Mouse (Mus musculus): ENCODE data around the gene Actr1a. TPM values are rescaled to one million over a fixed set of nuclear protein-coding genes. Genes with fewer than 3 reads are reported as not detected.
A peak's percentile ranks its signal among the peaks of the same experiment; 100 is the strongest.

Actr1a gene
- polyA plus RNA-seq, 1 experiment from 2014 or later: 119 TPM

- no peak overlapping the region; the same call in 1 of the 2 replicates for H3K27ac ChIP-seq (ENCODE audit: low read length)
- H3K4me3 ChIP-seq (ENCODE audit: low read length): no peak overlapping the region
- no peaks in the 10 kb centered on the region for H3K27me3 ChIP-seq (replicated peaks; ENCODE audit: control insufficient read depth, insufficient read depth, low read length)
- peaks cover 10% of the 10 kb centered on the region; the same call in 1 of the 2 replicates for H3K36me3 ChIP-seq (ENCODE audit: control insufficient read depth, insufficient read depth, low read length)
- H3K9me3 ChIP-seq (ENCODE audit: control insufficient read depth, low read length): no peaks in the 10 kb centered on the region
- no peak overlapping the region for H3K4me2 ChIP-seq (ENCODE audit: low read depth, low read length)
- 66% methylated on average over 8 of the region's 8 CpGs for WGBS
- H3K4me1 ChIP-seq (ENCODE audit: control insufficient read depth, insufficient read depth, low read length): peaks cover 9% of the 10 kb centered on the region; the same call in 1 of the 2 replicates
- ATAC-seq: no peak
- no peak overlapping the region for H3K9ac ChIP-seq (ENCODE audit: low read depth, low read length)
These were observed 11.2 kb upstream of the Actr1a start for GRCm38 (mm10) chr19:46406592-46407386.

- H3K4me3 ChIP-seq (ENCODE audit: low read length): no peak overlapping the region
- no peak overlapping the region for H3K27ac ChIP-seq (ENCODE audit: low read length)
- ATAC-seq: no peak
- no peaks in the 10 kb centered on the region for H3K27me3 ChIP-seq (replicated peaks; ENCODE audit: control insufficient read depth, insufficient read depth, low read length)
- H3K9ac ChIP-seq (ENCODE audit: low read depth, low read length): no peak overlapping the region
- no peak overlapping the region for H3K4me2 ChIP-seq (ENCODE audit: low read depth, low read length)
- peaks cover 14% of the 10 kb centered on the region; the same call in 1 of the 2 replicates for H3K4me1 ChIP-seq (ENCODE audit: control insufficient read depth, insufficient read depth, low read length)
- WGBS: 93% methylated on average over 1 of the region's 1 CpGs
- H3K36me3 ChIP-seq (ENCODE audit: control insufficient read depth, insufficient read depth, low read length): peaks cover 15% of the 10 kb centered on the region; the same call in 1 of the 2 replicates
- no peaks in the 10 kb centered on the region for H3K9me3 ChIP-seq (ENCODE audit: control insufficient read depth, low read length)
These were observed 8.5 kb upstream of the Actr1a start for GRCm38 (mm10) chr19:46404030-46404429.

GRCm38 (mm10) chr19:46400558-46400957 is 5.0 kb upstream of the Actr1a start:
- no peak overlapping the region for H3K27ac ChIP-seq (ENCODE audit: low read length)
- WGBS: 78% methylated on average over 7 of the region's 7 CpGs
- H3K9me3 ChIP-seq (ENCODE audit: control insufficient read depth, low read length): no peaks in the 10 kb centered on the region
- peaks cover 22% of the 10 kb centered on the region for H3K4me1 ChIP-seq (ENCODE audit: control insufficient read depth, insufficient read depth, low read length)
- no peaks in the 10 kb centered on the region for H3K27me3 ChIP-seq (replicated peaks; ENCODE audit: control insufficient read depth, insufficient read depth, low read length)
- ATAC-seq: no peak
- H3K4me2 ChIP-seq (ENCODE audit: low read depth, low read length): no peak overlapping the region
- H3K36me3 ChIP-seq (ENCODE audit: control insufficient read depth, insufficient read depth, low read length): peaks cover 12% of the 10 kb centered on the region; the same call in 1 of the 2 replicates
- H3K4me3 ChIP-seq (ENCODE audit: low read length): no peak overlapping the region
- H3K9ac ChIP-seq (ENCODE audit: low read depth, low read length): no peak overlapping the region

- H3K4me1 ChIP-seq (ENCODE audit: control insufficient read depth, insufficient read depth, low read length): peaks cover 22% of the 10 kb centered on the region
- H3K27ac ChIP-seq (ENCODE audit: low read length): no peak overlapping the region
- H3K27me3 ChIP-seq (replicated peaks; ENCODE audit: control insufficient read depth, insufficient read depth, low read length): no peaks in the 10 kb centered on the region
- 70% methylated on average over 7 of the region's 7 CpGs for WGBS
- no peak overlapping the region for H3K4me3 ChIP-seq (ENCODE audit: low read length)
- H3K4me2 ChIP-seq (ENCODE audit: low read depth, low read length): no peak overlapping the region
- ATAC-seq: no peak
- peaks cover 12% of the 10 kb centered on the region; the same call in 1 of the 2 replicates for H3K36me3 ChIP-seq (ENCODE audit: control insufficient read depth, insufficient read depth, low read length)
- no peak overlapping the region for H3K9ac ChIP-seq (ENCODE audit: low read depth, low read length)
- no peaks in the 10 kb centered on the region for H3K9me3 ChIP-seq (ENCODE audit: control insufficient read depth, low read length)
These were observed 4.3 kb upstream of the Actr1a start for GRCm38 (mm10) chr19:46399886-46400285.

- Histone ChIP-seq H3K27ac (ENCODE audit: low read length) (no peak overlapping the region), H3K9me3 (ENCODE audit: control insufficient read depth, low read length) (no peaks in the 10 kb centered on the region), H3K9ac (ENCODE audit: low read depth, low read length) (peak overlapping the region; percentile 6; the same call in 1 of the 2 replicates), H3K4me3 (ENCODE audit: low read length) (no peak overlapping the region), H3K4me2 (ENCODE audit: low read depth, low read length) (no peak overlapping the region), H3K4me1 (ENCODE audit: control insufficient read depth, insufficient read depth, low read length) (peaks cover 25% of the 10 kb centered on the region), H3K36me3 (ENCODE audit: control insufficient read depth, insufficient read depth, low read length) (peaks cover 12% of the 10 kb centered on the region; the same call in 1 of the 2 replicates), H3K27me3 (replicated peaks; ENCODE audit: control insufficient read depth, insufficient read depth, low read length) (no peaks in the 10 kb centered on the region)
- ATAC-seq: no peak
- 86% methylated on average over 6 of the region's 6 CpGs for WGBS
These were observed 3.8 kb upstream of the Actr1a start for GRCm38 (mm10) chr19:46399372-46399771.

- ATAC-seq: no peak
- 40% methylated on average over 3 of the region's 3 CpGs for WGBS
- H3K36me3 ChIP-seq (ENCODE audit: control insufficient read depth, insufficient read depth, low read length): peaks cover 6% of the 10 kb centered on the region; the same call in 1 of the 2 replicates
- H3K4me2 ChIP-seq (ENCODE audit: low read depth, low read length): peak overlapping the region; percentile 81; the same call in 1 of the 2 replicates
- H3K27me3 ChIP-seq (replicated peaks; ENCODE audit: control insufficient read depth, insufficient read depth, low read length): no peaks in the 10 kb centered on the region
- peak overlapping the region; percentile 89 for H3K9ac ChIP-seq (ENCODE audit: low read depth, low read length)
- no peaks in the 10 kb centered on the region for H3K9me3 ChIP-seq (ENCODE audit: control insufficient read depth, low read length)
- H3K4me3 ChIP-seq (ENCODE audit: low read length): peak overlapping the region; percentile 95
- peaks cover 34% of the 10 kb centered on the region for H3K4me1 ChIP-seq (ENCODE audit: control insufficient read depth, insufficient read depth, low read length)
- H3K27ac ChIP-seq (ENCODE audit: low read length): no peak overlapping the region
These were observed 2.9 kb upstream of the Actr1a start for GRCm38 (mm10) chr19:46398401-46398800.

GRCm38 (mm10) chr19:46397436-46398001 is 2.0 kb upstream of the Actr1a start:
- H3K36me3 ChIP-seq (ENCODE audit: control insufficient read depth, insufficient read depth, low read length): peaks cover 5% of the 10 kb centered on the region; the same call in 1 of the 2 replicates
- peak overlapping the region; percentile 88 for H3K27ac ChIP-seq (ENCODE audit: low read length)
- H3K9me3 ChIP-seq (ENCODE audit: control insufficient read depth, low read length): no peaks in the 10 kb centered on the region
- H3K4me1 ChIP-seq (ENCODE audit: control insufficient read depth, insufficient read depth, low read length): peaks cover 35% of the 10 kb centered on the region
- peak overlapping the region; percentile 89 for H3K9ac ChIP-seq (ENCODE audit: low read depth, low read length)
- peak overlapping the region; percentile 81 for H3K4me2 ChIP-seq (ENCODE audit: low read depth, low read length)
- no peaks in the 10 kb centered on the region for H3K27me3 ChIP-seq (replicated peaks; ENCODE audit: control insufficient read depth, insufficient read depth, low read length)
- WGBS: 4% methylated on average over 17 of the region's 19 CpGs
- ATAC-seq: no peak
- H3K4me3 ChIP-seq (ENCODE audit: low read length): peak overlapping the region; percentile 95

GRCm38 (mm10) chr19:46396686-46397435 is 1.3 kb upstream of the Actr1a start, which contains the start of gene Sufu:
Gene Sufu, plus strand, starts transcription at chr19:46396896.
- under 1% methylated on average over 57 of the region's 57 CpGs for WGBS
- peaks cover 35% of the 10 kb centered on the region for H3K4me1 ChIP-seq (ENCODE audit: control insufficient read depth, insufficient read depth, low read length)

GRCm38 (mm10) chr19:46396109-46396508 is 561 bp upstream of the Actr1a start:
- no peak overlapping the region for H3K27ac ChIP-seq (ENCODE audit: low read length)
- no peaks in the 10 kb centered on the region for H3K9me3 ChIP-seq (ENCODE audit: control insufficient read depth, low read length)
- peak overlapping the region; percentile 80; the same call in 1 of the 2 replicates for H3K9ac ChIP-seq (ENCODE audit: low read depth, low read length)
- ATAC-seq: no peak
- H3K4me3 ChIP-seq (ENCODE audit: low read length): peak overlapping the region; percentile 82
- peak overlapping the region; percentile 77 for H3K4me2 ChIP-seq (ENCODE audit: low read depth, low read length)
- H3K27me3 ChIP-seq (replicated peaks; ENCODE audit: control insufficient read depth, insufficient read depth, low read length): no peaks in the 10 kb centered on the region
- 11% methylated on average over 8 of the region's 8 CpGs for WGBS
- H3K4me1 ChIP-seq (ENCODE audit: control insufficient read depth, insufficient read depth, low read length): peaks cover 35% of the 10 kb centered on the region
- peaks cover 2% of the 10 kb centered on the region; the same call in 1 of the 2 replicates for H3K36me3 ChIP-seq (ENCODE audit: control insufficient read depth, insufficient read depth, low read length)

More at GRCm38 (mm10) chr19:46396686-46397435, 1.3 kb upstream of the Actr1a start, which contains the start of gene Sufu:
- Histone ChIP-seq H3K4me2 (ENCODE audit: low read depth, low read length) (peak within 1 kb of the TSS; percentile 81), H3K27ac (ENCODE audit: low read length) (peak within 1 kb of the TSS; percentile 88), H3K27me3 (replicated peaks; ENCODE audit: control insufficient read depth, insufficient read depth, low read length) (no peaks in the 10 kb centered on the region), H3K9me3 (ENCODE audit: control insufficient read depth, low read length) (no peaks in the 10 kb centered on the region), H3K9ac (ENCODE audit: low read depth, low read length) (peak within 1 kb of the TSS; percentile 89), H3K4me3 (ENCODE audit: low read length) (peak within 1 kb of the TSS; percentile 95), H3K36me3 (ENCODE audit: control insufficient read depth, insufficient read depth, low read length) (peaks cover 5% of the 10 kb centered on the region; the same call in 1 of the 2 replicates)
- ATAC-seq: peak; percentile 88

Measured in intestine, embryonic 16.5 days (tissue).